Mouse (Mus musculus) neural tube, embryonic 11.5 days (tissue): ENCODE data around the gene Dstyk. TPM values are rescaled to one million over a fixed set of nuclear protein-coding genes. Genes with fewer than 3 reads are reported as not detected.

Experiments used
- ATAC-seq: fragments of 200-750 bp; cut with Nextera tagmentation; 2 replicates; pipeline ENCODE4 v1.8.0; 2017; ENCODE audit warnings: moderate number of reproducible peaks, mild to moderate bottlenecking, moderate TSS enrichment, moderate library complexity; ENCODE audit not compliant: insufficient read depth, low FRiP score, low TSS enrichment
- DNase-seq: peaks from one replicate; pipeline ENCODE4 v3.0.0-alpha.2; 2015; ENCODE audit warnings: low spot score
- H3K27ac ChIP-seq: fragments of 300-500 bp; sonication (generic); 2 replicates; pipeline ENCODE4 v1.5.1; 2014; ENCODE audit warnings: low read depth, mild to moderate bottlenecking, low read length
- H3K27me3 ChIP-seq: fragments of 300-500 bp; sonication (generic); 2 replicates; pipeline ENCODE4 v1.6.1; 2014; ENCODE audit warnings: mild to moderate bottlenecking, low read length, mixed read lengths; ENCODE audit not compliant: control insufficient read depth, insufficient read depth
- H3K36me3 ChIP-seq: fragments of 300-500 bp; sonication (generic); 2 replicates; pipeline ENCODE4 v1.6.1; 2014; ENCODE audit warnings: mild to moderate bottlenecking, low read length, moderate library complexity, mixed read lengths; ENCODE audit not compliant: control insufficient read depth, insufficient read depth
- H3K4me1 ChIP-seq: fragments of 300-500 bp; sonication (generic); 2 replicates; pipeline ENCODE4 v1.6.1; 2014; ENCODE audit warnings: low read length, mixed read lengths; ENCODE audit not compliant: control insufficient read depth, insufficient read depth
- H3K4me2 ChIP-seq: fragments of 300-500 bp; sonication (generic); 2 replicates; pipeline ENCODE4 v1.6.1; 2014; ENCODE audit warnings: low read depth, mild to moderate bottlenecking, moderate library complexity
- H3K4me3 ChIP-seq: fragments of 300-500 bp; sonication (generic); 2 replicates; pipeline ENCODE4 v1.5.1; 2014; ENCODE audit warnings: low read depth, low read length
- H3K9ac ChIP-seq: fragments of 300-500 bp; sonication (generic); 2 replicates; pipeline ENCODE4 v1.6.1; 2014; ENCODE audit warnings: mild to moderate bottlenecking, low read length
- H3K9me3 ChIP-seq: fragments of 300-500 bp; sonication (generic); 2 replicates; pipeline ENCODE4 v1.6.1; 2016; ENCODE audit warnings: low read length; ENCODE audit not compliant: control insufficient read depth
- WGBS: fragments of 180-500 bp; shearing (Covaris S2); extraction: QIAGEN DNeasy Blood & Tissue Kit; methylation state at CpG from one replicate; pipeline ENCODE4 v1.1.7; 2014; 5-methylcytosine and 5-hydroxymethylcytosine counted together
- polyA plus RNA-seq: library from polyadenylated mRNA; unstranded; fragments of >200 nt; fragmentation: Nextera tagmentation; extraction: Ambion mirVana; gene quantifications from 2 replicates; pipeline ENCODE4 v1.2.1, GENCODE M21; 2014

The Dstyk gene
- polyA plus RNA-seq, 1 experiment from 2014 or later, result 11.7 TPM

DNA sequence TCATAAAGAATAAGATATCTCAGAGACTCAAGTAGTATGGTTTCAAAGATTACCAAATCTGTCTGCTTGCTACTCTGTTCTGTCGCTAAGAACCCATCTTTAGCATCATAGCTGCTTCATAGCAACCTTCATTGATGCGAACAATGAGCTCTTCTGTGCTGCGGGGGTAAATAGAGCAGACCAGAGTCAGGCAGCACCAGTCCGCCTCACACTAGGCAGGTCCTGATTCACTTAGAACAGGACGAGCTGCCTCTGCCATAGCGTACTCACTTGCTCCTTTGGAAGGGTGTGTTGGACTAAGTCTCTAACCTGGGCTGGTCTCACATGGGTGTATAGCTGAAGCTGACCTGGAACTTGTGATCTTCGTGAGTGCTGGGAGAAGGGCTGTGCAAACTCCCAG, 88.7 kb downstream of the Dstyk start, which contains the start of gene Tmem81:
Gene Tmem81 (plus strand): TSS at position 173 of the 400 bp plus-strand sequence.
- no peaks in the 10 kb centered on the region for H3K9me3 ChIP-seq
- no peak for ATAC-seq
- H3K27me3 ChIP-seq, result no peaks in the 10 kb centered on the region
- no peak within 1 kb of the TSS for H3K4me2 ChIP-seq
- H3K4me3 ChIP-seq, result no peak within 1 kb of the TSS
- DNase-seq, result no peak
- H3K27ac ChIP-seq, result no peak within 1 kb of the TSS
- peaks cover 7% of the 10 kb centered on the region; the same call in 1 of the 2 replicates for H3K36me3 ChIP-seq
- H3K9ac ChIP-seq, result no peak within 1 kb of the TSS; the same call in 1 of the 2 replicates
- H3K4me1 ChIP-seq, result no peaks in the 10 kb centered on the region
- 88% methylated on average over 7 of the region's 7 CpGs for WGBS

DNA sequence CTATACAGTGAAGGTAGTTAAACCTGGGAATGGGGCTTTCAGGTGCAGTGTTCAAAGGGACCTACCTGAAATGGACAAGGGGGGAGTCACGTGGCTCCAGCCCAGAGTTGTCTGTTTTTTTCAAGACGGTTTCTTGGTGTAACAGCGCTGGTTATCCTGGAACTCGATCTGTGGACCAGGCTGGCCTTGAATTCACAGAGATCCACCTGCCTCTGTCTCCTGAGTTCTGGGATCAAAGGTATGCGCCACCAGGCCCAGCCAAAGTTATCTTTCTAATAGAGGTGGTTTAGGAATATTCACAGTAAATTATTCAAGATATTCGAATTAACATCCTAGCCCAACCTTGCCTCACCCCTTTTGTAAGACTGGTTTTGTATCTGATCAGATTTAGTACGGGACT, 89.3 kb downstream of the Dstyk start:
- Histone ChIP-seq H3K27me3 (no peaks in the 10 kb centered on the region), H3K4me3 (no peak overlapping the region), H3K9ac (no peak overlapping the region), H3K4me2 (no peak overlapping the region), H3K36me3 (peaks cover 5% of the 10 kb centered on the region; the same call in 1 of the 2 replicates), H3K4me1 (no peaks in the 10 kb centered on the region), H3K27ac (no peak overlapping the region), H3K9me3 (no peaks in the 10 kb centered on the region)
- ATAC-seq (no peak), DNase-seq (peak; percentile 2)
- 92% methylated on average over 7 of the region's 7 CpGs for whole genome bisulfite sequencing

DNA sequence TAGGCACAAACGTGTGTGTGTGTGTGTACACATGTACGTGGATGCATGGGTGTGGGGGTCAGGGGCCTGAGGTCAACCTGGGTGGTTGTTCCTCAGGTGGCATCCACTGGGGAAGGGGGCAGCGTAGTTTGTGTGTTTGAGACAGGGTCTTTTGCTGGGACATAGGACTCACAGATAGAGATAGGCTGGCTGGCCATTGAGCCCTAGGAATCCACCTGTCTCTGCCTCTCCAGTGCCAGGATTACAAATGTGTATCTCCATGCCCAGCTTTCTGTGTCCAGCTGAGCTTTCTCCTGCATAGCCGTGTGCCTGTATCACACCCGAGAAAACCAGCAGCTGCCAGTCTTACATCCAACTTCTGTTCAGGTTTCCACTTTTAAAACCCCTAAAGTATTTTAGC, 92.4 kb downstream of the Dstyk start:
- Histone ChIP-seq H3K4me3 (no peak overlapping the region), H3K4me2 (no peak overlapping the region), H3K9ac (no peak overlapping the region), H3K36me3 (peaks cover 5% of the 10 kb centered on the region; the same call in 1 of the 2 replicates), H3K9me3 (no peaks in the 10 kb centered on the region), H3K4me1 (no peaks in the 10 kb centered on the region), H3K27ac (no peak overlapping the region), H3K27me3 (no peaks in the 10 kb centered on the region)
- DNase-seq (no peak), ATAC-seq (no peak)
- 88% methylated on average over 5 of the region's 5 CpGs for WGBS

DNA sequence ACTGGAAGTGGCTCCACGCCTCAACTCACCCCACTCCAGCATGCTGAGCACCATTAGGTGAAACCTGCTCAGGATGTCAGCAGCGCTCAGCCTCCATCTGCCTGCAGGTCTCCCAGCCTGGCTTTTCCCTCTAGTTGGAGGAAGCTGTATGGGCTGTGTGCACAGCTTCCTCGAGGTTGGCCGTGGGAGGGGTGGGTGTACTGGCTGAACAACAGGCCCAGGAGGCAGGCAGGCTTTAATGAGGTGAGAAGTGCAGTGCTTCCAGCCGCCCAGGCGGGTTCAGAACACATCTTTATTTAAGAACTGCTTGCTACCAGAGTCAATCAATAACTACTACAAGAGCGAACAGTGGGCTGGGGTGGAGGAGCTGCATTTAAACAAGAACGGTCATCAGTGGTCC, 94.2 kb downstream of the Dstyk start:
- DNase-seq (no peak), ATAC-seq (no peak)
- Histone ChIP-seq H3K4me2 (no peak overlapping the region), H3K9me3 (no peaks in the 10 kb centered on the region), H3K36me3 (peaks cover 3% of the 10 kb centered on the region; the same call in 1 of the 2 replicates), H3K4me1 (no peaks in the 10 kb centered on the region), H3K27ac (no peak overlapping the region), H3K27me3 (no peaks in the 10 kb centered on the region), H3K9ac (no peak overlapping the region), H3K4me3 (no peak overlapping the region)
- WGBS, result 45% methylated on average over 8 of the region's 8 CpGs

DNA sequence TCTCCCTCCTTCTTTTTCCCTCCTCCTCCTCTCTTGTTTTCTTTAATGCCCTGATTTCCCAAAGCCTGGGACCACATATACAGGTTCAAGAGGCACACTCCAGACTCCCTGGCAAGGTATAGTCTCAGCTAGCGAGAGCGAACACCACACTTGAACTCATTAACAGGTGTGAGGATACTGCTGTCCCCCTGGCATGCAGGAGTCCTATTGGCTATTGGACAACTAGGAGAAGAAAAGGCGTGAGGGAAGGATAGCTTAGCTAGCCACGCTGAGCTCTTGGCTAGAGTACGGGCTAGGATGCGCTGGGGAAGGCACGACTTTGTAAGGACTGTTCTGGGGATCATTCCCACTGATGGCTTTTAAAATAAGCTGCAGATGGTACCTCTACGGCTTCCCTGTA, 94.8 kb downstream of the Dstyk start:
- H3K27me3 ChIP-seq, result no peaks in the 10 kb centered on the region
- ATAC-seq, result no peak
- no peak overlapping the region for H3K4me3 ChIP-seq
- no peak overlapping the region for H3K9ac ChIP-seq
- whole genome bisulfite sequencing, result 78% methylated on average over 8 of the region's 8 CpGs
- no peak for DNase-seq
- no peak overlapping the region for H3K4me2 ChIP-seq
- H3K27ac ChIP-seq, result no peak overlapping the region
- peaks cover 3% of the 10 kb centered on the region; the same call in 1 of the 2 replicates for H3K36me3 ChIP-seq
- H3K4me1 ChIP-seq, result no peaks in the 10 kb centered on the region
- H3K9me3 ChIP-seq, result no peaks in the 10 kb centered on the region

DNA sequence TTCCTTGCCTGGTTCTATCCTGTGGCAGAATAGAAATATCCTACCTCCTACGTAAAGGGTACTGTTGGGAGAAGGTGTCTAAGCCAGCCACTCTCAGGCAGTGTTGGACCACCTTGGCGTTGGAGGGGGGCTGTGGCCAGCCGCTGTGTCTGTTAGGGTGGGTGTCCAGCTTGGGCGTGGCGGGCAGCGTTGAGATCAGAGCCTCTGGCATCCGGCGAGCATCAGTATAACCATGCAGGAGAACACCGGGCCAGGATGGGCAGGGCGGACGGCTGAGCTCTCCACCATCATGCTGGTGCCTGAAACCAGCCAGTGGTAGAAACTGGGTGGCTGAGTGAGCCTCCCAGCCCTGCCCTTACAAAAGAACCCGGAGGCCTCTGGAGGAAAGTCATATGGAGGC, 98.0 kb downstream of the Dstyk start:
- no peaks in the 10 kb centered on the region for H3K4me1 ChIP-seq
- H3K27ac ChIP-seq, result no peak overlapping the region
- 90% methylated on average over 12 of the region's 12 CpGs for WGBS
- no peak overlapping the region for H3K9ac ChIP-seq
- H3K27me3 ChIP-seq, result no peaks in the 10 kb centered on the region
- DNase-seq, result no peak
- ATAC-seq, result no peak
- H3K9me3 ChIP-seq, result no peaks in the 10 kb centered on the region
- H3K4me2 ChIP-seq, result no peak overlapping the region
- no peak overlapping the region for H3K4me3 ChIP-seq
- H3K36me3 ChIP-seq, result no peaks in the 10 kb centered on the region; the same call in 1 of the 2 replicates

Other genes with a start within 250 kb of the Dstyk start
- 5.6 and 6.8 TPM in 2 replicates for gene Lemd1, start 226.1 kb upstream of the Dstyk start, polyA plus RNA-seq
- 2.2 and 2.6 TPM in 2 replicates for gene AC124108.1, start 226.1 kb upstream of the Dstyk start, polyA plus RNA-seq
- not detected in 2 replicates for gene Gm10188, start 187.8 kb upstream of the Dstyk start, polyA plus RNA-seq
- 1.3 and 2.5 TPM in 2 replicates for gene Klhdc8a, start 118.9 kb upstream of the Dstyk start, polyA plus RNA-seq
- gene Nuak2, start 101.4 kb upstream of the Dstyk start, polyA plus RNA-seq, result 24.4 and 25.4 TPM in 2 replicates
- 14.5 and 15.9 TPM in 2 replicates for gene Tmcc2, start 26.3 kb upstream of the Dstyk start, polyA plus RNA-seq
- 63.2 and 68.3 TPM in 2 replicates for gene Rbbp5, start 59.8 kb downstream of the Dstyk start, polyA plus RNA-seq
- gene Tmem81, start 88.7 kb downstream of the Dstyk start, polyA plus RNA-seq, result 1.4 and 1.8 TPM in 2 replicates
- gene Cntn2, start 125.7 kb downstream of the Dstyk start, polyA plus RNA-seq, result 53.2 and 59.9 TPM in 2 replicates